Comparison of ENCODE assay signal across 8 mouse cellular contexts in genomic region chr4:148140098-148141011, GRCm38 (mm10). TPM values are rescaled to one million over a fixed set of nuclear protein-coding genes. Genes with fewer than 3 reads are reported as not detected.
A peak's percentile ranks its signal among the peaks of the same experiment; 100 is the strongest.
DNase-seq lines count a peak whose midpoint lies in the region; ATAC-seq lines count a peak whose summit lies in the region.

No protein-coding gene starts in this region.

- peak; percentile 88 for ATAC-seq in inflammation-experienced regulatory T-cells, adult 6 months
- peak; percentile 95 for ATAC-seq in megakaryocyte-erythroid progenitor cell, adult 5-6 weeks (replicated peaks; ENCODE audit: low FRiP score, low TSS enrichment, poor library complexity, severe bottlenecking)

- intact Hi-C loops in gastrocnemius, postnatal 14 days (cut with DNase I; ENCODE audit: low total_unique reads) = no loop called here
- intact Hi-C loops in left cerebral cortex, postnatal 10 days (cut with DNase I) = no loop called here

- DNase-seq in adipocyte (ENCODE audit: low spot score) = peak; percentile 92
- peak; percentile 93 for DNase-seq in embryo, embryonic 10 days (ENCODE audit: low spot score)
- DNase-seq in gastrocnemius, postnatal 14 days = peak; percentile 92
- DNase-seq in left cerebral cortex, postnatal 10 days (ENCODE audit: extremely low spot score in 1 of 2, low spot score in 2 of 2) = peak; percentile 86 to 95
- peak; percentile 94 for DNase-seq in right cerebral cortex, postnatal 25 days
- peak; percentile 85 to 90 for DNase-seq in urinary bladder, postnatal 4 days (ENCODE audit: low spot score in 2 of 2)

RNA-seq across cellular contexts. Expression of gene Draxin, which starts 9.9 kb away (rescaled TPM):
- total RNA-seq in gastrocnemius, postnatal 14 days (2021) = under 1 TPM; 0.10 to 0.13 TPM
- polyA plus RNA-seq in inflammation-experienced regulatory T-cells, adult 6 months (2017; shearing (Covaris generic)) = not detected
- total RNA-seq in left cerebral cortex, postnatal 10 days (2021) = 1 to 10 TPM; 2.7 to 3.1 TPM
- total RNA-seq in megakaryocyte-erythroid progenitor cell, adult 5-6 weeks (2014; fragmentation: Nextera tagmentation) = not detected in 2 replicates
- total RNA-seq in megakaryocyte-erythroid progenitor cell, adult 5-6 weeks (2017) = not detected in 2 replicates

RNA-seq across cellular contexts. Expression of gene Mad2l2, which starts 10.2 kb away (rescaled TPM):
- 10 to 100 TPM; 11.5 to 12.9 TPM for total RNA-seq in gastrocnemius, postnatal 14 days (2021)
- polyA plus RNA-seq in inflammation-experienced regulatory T-cells, adult 6 months (2017; shearing (Covaris generic)) = 10 to 100 TPM; 36.3 to 49.1 (median 39.6) TPM
- total RNA-seq in left cerebral cortex, postnatal 10 days (2021) = 10 to 100 TPM; 14.6 to 15.7 TPM
- 25.1 and 28.9 TPM in 2 replicates for total RNA-seq in megakaryocyte-erythroid progenitor cell, adult 5-6 weeks (2014; fragmentation: Nextera tagmentation)
- 5.8 and 10.9 TPM in 2 replicates for total RNA-seq in megakaryocyte-erythroid progenitor cell, adult 5-6 weeks (2017)

RNA-seq across cellular contexts. Expression of gene Fbxo6, which starts 11.6 kb away (rescaled TPM):
- total RNA-seq in gastrocnemius, postnatal 14 days (2021) = 10 to 100 TPM; 22.9 to 29.1 TPM
- polyA plus RNA-seq in inflammation-experienced regulatory T-cells, adult 6 months (2017; shearing (Covaris generic)) = 10 to 100 TPM; 48.0 to 55.6 (median 52.6) TPM
- total RNA-seq in left cerebral cortex, postnatal 10 days (2021) = 10 to 100 TPM; 23.5 to 28.1 TPM
- 19.7 and 25.6 TPM in 2 replicates for total RNA-seq in megakaryocyte-erythroid progenitor cell, adult 5-6 weeks (2014; fragmentation: Nextera tagmentation)
- total RNA-seq in megakaryocyte-erythroid progenitor cell, adult 5-6 weeks (2017) = 10.5 and 12.7 TPM in 2 replicates

RNA-seq across cellular contexts. Expression of gene Fbxo44, which starts 19.9 kb away (rescaled TPM):
- 1 to 10 TPM; 1.4 to 3.3 TPM for total RNA-seq in gastrocnemius, postnatal 14 days (2021)
- polyA plus RNA-seq in inflammation-experienced regulatory T-cells, adult 6 months (2017; shearing (Covaris generic)) = 1 to 10 TPM in 2 of 3 experiments, under 1 TPM in 1; 0.44 to 4.3 (median 4.1) TPM
- 10 to 100 TPM; 87.6 to 89.9 TPM for total RNA-seq in left cerebral cortex, postnatal 10 days (2021)
- 6.0 and 6.6 TPM in 2 replicates for total RNA-seq in megakaryocyte-erythroid progenitor cell, adult 5-6 weeks (2014; fragmentation: Nextera tagmentation)
- 4.1 and 5.5 TPM in 2 replicates for total RNA-seq in megakaryocyte-erythroid progenitor cell, adult 5-6 weeks (2017)

RNA-seq across cellular contexts. Expression of gene Fbxo2, which starts 20.1 kb away (rescaled TPM):
- total RNA-seq in gastrocnemius, postnatal 14 days (2021) = not detected
- not detected for polyA plus RNA-seq in inflammation-experienced regulatory T-cells, adult 6 months (2017; shearing (Covaris generic))
- 10 to 100 TPM; 26.8 to 33.0 TPM for total RNA-seq in left cerebral cortex, postnatal 10 days (2021)
- not detected in 2 replicates for total RNA-seq in megakaryocyte-erythroid progenitor cell, adult 5-6 weeks (2014; fragmentation: Nextera tagmentation)
- total RNA-seq in megakaryocyte-erythroid progenitor cell, adult 5-6 weeks (2017) = not detected in 2 replicates

Comparison
In these comparisons a context has a peak if more than half of its experiments do, and no peak if none do; other contexts are left out.
1. Peak in every context shown above with its lines: DNase-seq and ATAC-seq.